Mouse (Mus musculus) lung, adult 2 months (tissue): ENCODE results near the gene Gatd1.

Source experiments
- CTCF ChIP-seq: fragments of 200-500 bp; IDR thresholded peaks from 2 replicates; pipeline ENCODE4 v1.5.1; 2011; ENCODE audit warnings: mild to moderate bottlenecking, low read length, control low read depth; ENCODE audit not compliant: insufficient read depth
- POLR2A ChIP-seq: fragments of 200-500 bp; IDR thresholded peaks from 2 replicates; pipeline ENCODE4 v1.6.1; 2011; ENCODE audit warnings: low read depth, mild to moderate bottlenecking, control low read depth, low read length, borderline replicate concordance; ENCODE audit errors: extremely low read depth

DNA sequence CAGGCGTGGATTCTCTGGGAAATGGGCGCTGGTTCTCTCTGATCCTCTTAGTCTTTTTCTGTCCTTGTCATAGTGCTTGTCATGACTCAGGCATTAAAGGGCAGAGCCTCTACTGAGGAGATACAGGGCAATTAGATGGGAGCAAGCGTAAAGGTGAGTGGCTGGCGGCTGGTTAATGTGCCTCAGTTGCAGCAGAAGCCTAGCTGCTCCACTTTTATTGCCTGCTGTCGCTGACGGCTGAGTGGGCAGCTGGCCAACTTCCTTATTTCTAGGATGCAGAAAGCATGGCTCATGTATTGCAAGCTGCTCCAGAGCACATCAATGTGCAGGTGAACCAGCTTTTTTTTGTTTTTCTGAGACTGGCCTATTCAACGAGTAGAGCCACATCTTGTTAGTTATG lies 5.0 kb upstream of the Gatd1 start:
- no peak for TF ChIP-seq CTCF
- TF ChIP-seq POLR2A, result no peak
